Mouse (Mus musculus): ENCODE measurements around the gene Otulin.
A peak's percentile ranks its signal among the peaks of the same experiment; 100 is the strongest.

GRCm38 (mm10) chr15:27549878-27550277 is 80.6 kb downstream of the Otulin start:
- TF ChIP-seq MAX (IDR thresholded peaks at IDR 0.05; ENCODE audit: low read depth) (no peak), POLR2A (IDR thresholded peaks at IDR 0.05; ENCODE audit: insufficient read length, low read depth) (no peak), MYOG (IDR thresholded peaks at IDR 0.05; ENCODE audit: control insufficient read depth in 1 of 3, insufficient read depth in 1 of 3, insufficient read length in 2 of 3, low read depth in 2 of 3) (peak in 1 of 3 experiments; percentile 20), MYOD1 (IDR thresholded peaks at IDR 0.05; ENCODE audit: control insufficient read depth in 1 of 3, insufficient read length in 2 of 3, low read depth in 2 of 3) (peak in 1 of 3 experiments; percentile 10), POLR2AphosphoS2 (IDR thresholded peaks at IDR 0.05; ENCODE audit: insufficient read length, low read depth) (no peak), USF1 (IDR thresholded peaks at IDR 0.05; ENCODE audit: low read depth) (no peak), TCF12 (IDR thresholded peaks at IDR 0.05; ENCODE audit: insufficient read depth, poor library complexity, severe bottlenecking) (no peak), SRF (IDR thresholded peaks at IDR 0.05; ENCODE audit: control insufficient read depth, insufficient read length, low read depth) (no peak)

Measured in myocyte (in vitro differentiated cells).